ENCODE assay signal across 17 mouse cellular contexts in genomic region chr11:52405196-52405688, GRCm38 (mm10). TPM values are rescaled to one million over a fixed set of nuclear protein-coding genes. Genes with fewer than 3 reads are reported as not detected.
DNase-seq lines count a peak whose midpoint lies in the region; ATAC-seq and TF ChIP-seq lines count a peak whose summit lies in the region.
"Had no signal": no experiment of that assay in that cellular context is flagged by ENCODE, and none has a peak within 500 bp of the region (broad histone marks: within the 10 kb centered on the region; RNA-seq: fewer than 3 reads in every experiment).

No protein-coding gene starts in this region.

- H3K4me3 ChIP-seq in heart, embryonic 12.5 days = no peak overlapping the region
- H3K4me3 ChIP-seq in midbrain, embryonic 11.5 days (ENCODE audit: low read depth, low read length) = no peak overlapping the region
- H3K4me3 ChIP-seq in midbrain, postnatal 0 days (ENCODE audit: low read depth, low read length) = no peak overlapping the region
- H3K4me3 ChIP-seq: embryonic facial prominence, embryonic 13.5 days; forebrain, embryonic 12.5 days; hindbrain, embryonic 10.5 days had no signal

- no peak overlapping the region for H3K4me2 ChIP-seq in heart, embryonic 12.5 days
- H3K4me2 ChIP-seq in midbrain, embryonic 11.5 days = no peak overlapping the region
- H3K4me2 ChIP-seq in midbrain, postnatal 0 days (ENCODE audit: low read depth, low read length, poor library complexity, severe bottlenecking) = no peak overlapping the region
- H3K4me2 ChIP-seq: embryonic facial prominence, embryonic 13.5 days; forebrain, embryonic 12.5 days; heart, embryonic 11.5 days had no signal

- H3K4me1 ChIP-seq in heart, embryonic 12.5 days (replicated peaks) = peaks cover 64% of the 10 kb centered on the region
- H3K4me1 ChIP-seq in midbrain, embryonic 11.5 days (ENCODE audit: control insufficient read depth, insufficient read depth, low read length) = no peaks in the 10 kb centered on the region
- H3K4me1 ChIP-seq in midbrain, postnatal 0 days (ENCODE audit: insufficient read depth, low read length) = no peaks in the 10 kb centered on the region
- H3K4me1 ChIP-seq: forebrain, embryonic 12.5 days had no signal

- no peak for TF ChIP-seq CTCF in midbrain, postnatal 0 days (IDR thresholded peaks at IDR 0.05)

- no peak for ATAC-seq in heart, embryonic 12.5 days (ENCODE audit: insufficient number of reproducible peaks, low FRiP score)
- ATAC-seq in midbrain, embryonic 11.5 days (ENCODE audit: low FRiP score) = no peak
- no peak for ATAC-seq in midbrain, postnatal 0 days (ENCODE audit: low FRiP score)
- ATAC-seq: forebrain, embryonic 16.5 days had no signal

- WGBS in heart, embryonic 12.5 days = 73% methylated on average over 9 of the region's 9 CpGs
- 67% methylated on average over 9 of the region's 9 CpGs for WGBS in midbrain, embryonic 11.5 days
- WGBS in midbrain, postnatal 0 days = 71% methylated on average over 9 of the region's 9 CpGs

- no peak for DNase-seq in heart, adult 8-10 months (ENCODE audit: low spot score)
- peak; percentile 34 for DNase-seq in kidney, postnatal 10 days
- DNase-seq in kidney, adult 11 months = no peak
- DNase-seq in midbrain, embryonic 11.5 days (ENCODE audit: low spot score, missing footprints) = peak; percentile 84
- DNase-seq in midbrain, postnatal 0 days (ENCODE audit: low spot score) = no peak
- DNase-seq: adrenal gland, postnatal 10 days; cerebellum, adult 11 months; cerebellum, adult 8-10 months; embryo, embryonic 11 days; gastrocnemius, postnatal 10 days; heart, adult 18-20 months had no signal

- no peaks in the 10 kb centered on the region for H3K9me3 ChIP-seq in heart, embryonic 12.5 days (replicated peaks)
- no peaks in the 10 kb centered on the region for H3K9me3 ChIP-seq in midbrain, embryonic 11.5 days (ENCODE audit: control insufficient read depth, low read length)
- no peaks in the 10 kb centered on the region for H3K9me3 ChIP-seq in midbrain, postnatal 0 days (ENCODE audit: low read length)
- H3K9me3 ChIP-seq: embryonic facial prominence, embryonic 13.5 days; forebrain, embryonic 12.5 days; hindbrain, embryonic 10.5 days had no signal

- peaks cover 45% of the 10 kb centered on the region for H3K36me3 ChIP-seq in heart, embryonic 12.5 days
- H3K36me3 ChIP-seq in midbrain, embryonic 11.5 days (ENCODE audit: control insufficient read depth, insufficient read depth, low read length) = peaks cover 12% of the 10 kb centered on the region
- peaks cover 38% of the 10 kb centered on the region for H3K36me3 ChIP-seq in midbrain, postnatal 0 days (ENCODE audit: insufficient read depth, low read length)

- no peaks in the 10 kb centered on the region for H3K27me3 ChIP-seq in heart, embryonic 12.5 days (replicated peaks)
- no peaks in the 10 kb centered on the region for H3K27me3 ChIP-seq in midbrain, embryonic 11.5 days (ENCODE audit: control insufficient read depth, insufficient read depth, low read length)
- H3K27me3 ChIP-seq in midbrain, postnatal 0 days (ENCODE audit: insufficient read depth, low read length) = no peaks in the 10 kb centered on the region
- H3K27me3 ChIP-seq: embryonic facial prominence, embryonic 13.5 days; forebrain, embryonic 12.5 days had no signal

- 0 out of 2 replicates have a peak overlapping the region, but pooled peaks have one; percentile 33 for H3K9ac ChIP-seq in heart, embryonic 12.5 days
- no peak overlapping the region for H3K9ac ChIP-seq in midbrain, embryonic 11.5 days (ENCODE audit: low read length)
- no peak overlapping the region for H3K9ac ChIP-seq in midbrain, postnatal 0 days (replicated peaks; ENCODE audit: low read length, poor library complexity, severe bottlenecking)
- H3K9ac ChIP-seq: embryonic facial prominence, embryonic 13.5 days; forebrain, embryonic 12.5 days had no signal

- H3K27ac ChIP-seq in heart, embryonic 12.5 days (ENCODE audit: poor library complexity, severe bottlenecking) = no peak overlapping the region
- H3K27ac ChIP-seq in midbrain, embryonic 11.5 days (ENCODE audit: low read depth, low read length) = no peak overlapping the region
- no peak overlapping the region for H3K27ac ChIP-seq in midbrain, postnatal 0 days (ENCODE audit: low read depth, low read length)
- H3K27ac ChIP-seq: embryonic facial prominence, embryonic 13.5 days; forebrain, embryonic 12.5 days; hindbrain, embryonic 10.5 days had no signal

RNA-seq across cellular contexts. Expression of gene 9530068E07Rik, which starts 9.0 kb away (rescaled TPM):
- 234 and 246 TPM in 2 replicates for polyA plus RNA-seq in heart, embryonic 12.5 days (2016; fragmentation: Nextera tagmentation; extraction: Ambion mirVana)
- 10 to 100 TPM; 69.8 to 70.9 (median 70.0) TPM for total RNA-seq in heart, adult 8-10 months (2022)
- 178 and 193 TPM in 2 replicates for polyA plus RNA-seq in midbrain, embryonic 11.5 days (2014; fragmentation: Nextera tagmentation; extraction: Ambion mirVana)
- total RNA-seq in midbrain, postnatal 0 days (2014; rRNA removed) = 125 and 127 TPM in 2 replicates
- polyA plus RNA-seq in midbrain, postnatal 0 days (2015; fragmentation: Nextera tagmentation; extraction: Ambion mirVana) = 133 and 134 TPM in 2 replicates

RNA-seq across cellular contexts. Expression of gene Vdac1, which starts 44.6 kb away (rescaled TPM):
- polyA plus RNA-seq in heart, embryonic 12.5 days (2016; fragmentation: Nextera tagmentation; extraction: Ambion mirVana) = 423 and 426 TPM in 2 replicates
- total RNA-seq in heart, adult 8-10 months (2022) = 1,000 to 10,000 TPM; 1,103 to 1,162 (median 1,146) TPM
- 209 and 210 TPM in 2 replicates for polyA plus RNA-seq in midbrain, embryonic 11.5 days (2014; fragmentation: Nextera tagmentation; extraction: Ambion mirVana)
- total RNA-seq in midbrain, postnatal 0 days (2014; rRNA removed) = 337 and 343 TPM in 2 replicates
- polyA plus RNA-seq in midbrain, postnatal 0 days (2015; fragmentation: Nextera tagmentation; extraction: Ambion mirVana) = 412 and 433 TPM in 2 replicates

Comparison
In these comparisons a context has a peak if more than half of its experiments do, and no peak if none do; other contexts are left out.
1. DNase-seq: peak in kidney, postnatal 10 days (single experiment) and midbrain, embryonic 11.5 days (single experiment); none in heart, adult 8-10 months (single experiment), kidney, adult 11 months (single experiment) and midbrain, postnatal 0 days (single experiment).